Mouse (Mus musculus) layer of hippocampus, adult 8-10 months (tissue): ENCODE results near the gene Cdc6. TPM values are rescaled to one million over a fixed set of nuclear protein-coding genes. Genes with fewer than 3 reads are reported as not detected.
A peak's percentile ranks its signal among the peaks of the same experiment; 100 is the strongest.

ENCODE experiments used
- DNase-seq, 2 experiments: peaks; one replicate each; pipeline ENCODE4 v3.0.0; 2022; ENCODE audit warnings: low spot score in 2 of 2
- total RNA-seq, 4 experiments: library from RNA; stranded (reverse); gene quantifications; 2 replicates each; pipeline ENCODE4 v1.2.4; 2022

Gene Cdc6
- total RNA-seq, 4 experiments from 2014 or later = 0.36 to 1.2 (median 0.44) TPM

DNA sequence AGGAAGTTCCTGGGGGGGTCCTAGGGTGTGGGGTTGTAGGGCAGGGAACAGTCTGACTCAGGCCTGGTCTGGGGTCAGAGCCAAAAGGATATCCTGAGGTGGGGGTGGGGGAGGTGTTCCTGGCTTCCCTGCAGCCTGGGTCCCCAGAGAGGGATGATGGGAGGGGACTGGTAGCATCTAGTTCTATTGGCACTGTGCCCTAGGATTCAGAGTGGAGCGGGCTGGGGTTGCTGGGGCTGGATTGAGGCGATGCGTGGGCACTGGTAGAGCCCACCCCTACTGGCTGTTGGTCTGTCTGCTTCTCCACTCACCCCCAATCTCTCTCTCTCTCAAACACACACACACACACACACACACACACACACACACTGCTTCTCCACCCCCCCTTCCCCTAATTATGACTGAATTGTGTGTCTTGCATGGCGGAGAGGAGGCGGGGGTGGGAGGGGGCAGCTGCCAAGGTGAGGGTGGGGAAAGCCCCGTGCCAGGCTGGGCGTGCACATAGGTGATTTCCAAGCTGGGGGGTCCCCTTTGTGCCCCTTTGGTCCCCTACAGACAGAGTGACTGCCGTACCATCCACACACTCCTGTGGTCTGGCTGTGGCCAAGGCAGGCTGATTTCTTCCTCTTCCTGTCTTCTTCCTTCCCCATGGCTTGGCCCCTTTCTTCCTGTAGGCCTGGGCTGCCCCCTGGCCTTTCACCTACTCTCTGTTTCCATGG is 35.5 kb downstream of the Cdc6 start:
- DNase-seq = no peak

DNA sequence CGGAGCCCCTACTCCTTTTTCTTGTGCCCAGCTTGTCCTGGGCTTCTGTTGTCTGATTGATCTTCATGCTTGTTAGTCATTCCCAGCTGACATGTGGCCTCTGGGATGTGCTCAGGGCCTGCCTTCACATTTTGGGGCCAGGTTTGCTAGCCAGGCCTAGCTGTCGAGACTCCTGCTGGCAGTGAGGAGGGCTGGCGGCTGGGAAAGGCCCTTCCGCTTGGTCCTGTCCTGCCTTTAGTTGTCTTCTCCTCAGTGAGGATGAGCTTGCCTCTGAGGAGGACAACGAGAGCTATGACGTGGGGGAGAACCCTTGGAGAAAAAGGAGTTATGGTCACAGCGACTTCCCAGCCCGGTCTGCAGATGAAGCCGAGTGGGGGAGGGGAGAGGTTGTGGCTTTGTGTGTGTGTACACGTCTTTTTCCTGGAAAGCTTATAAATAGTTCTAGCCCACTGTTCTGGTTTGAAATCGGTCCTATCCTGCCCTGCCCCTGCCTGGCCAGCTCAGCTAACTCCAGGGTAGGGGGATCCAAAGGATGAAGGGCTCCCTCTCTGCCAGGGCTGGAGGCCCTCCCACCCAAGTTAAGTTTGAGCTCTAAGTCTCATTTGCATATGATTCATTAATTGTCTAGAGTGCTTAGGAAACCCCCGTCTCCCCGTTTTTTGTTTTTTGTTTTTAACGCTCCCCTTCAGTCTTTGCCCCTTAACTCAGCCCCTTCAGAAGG is 36.3 kb downstream of the Cdc6 start:
- DNase-seq = no peak

DNA sequence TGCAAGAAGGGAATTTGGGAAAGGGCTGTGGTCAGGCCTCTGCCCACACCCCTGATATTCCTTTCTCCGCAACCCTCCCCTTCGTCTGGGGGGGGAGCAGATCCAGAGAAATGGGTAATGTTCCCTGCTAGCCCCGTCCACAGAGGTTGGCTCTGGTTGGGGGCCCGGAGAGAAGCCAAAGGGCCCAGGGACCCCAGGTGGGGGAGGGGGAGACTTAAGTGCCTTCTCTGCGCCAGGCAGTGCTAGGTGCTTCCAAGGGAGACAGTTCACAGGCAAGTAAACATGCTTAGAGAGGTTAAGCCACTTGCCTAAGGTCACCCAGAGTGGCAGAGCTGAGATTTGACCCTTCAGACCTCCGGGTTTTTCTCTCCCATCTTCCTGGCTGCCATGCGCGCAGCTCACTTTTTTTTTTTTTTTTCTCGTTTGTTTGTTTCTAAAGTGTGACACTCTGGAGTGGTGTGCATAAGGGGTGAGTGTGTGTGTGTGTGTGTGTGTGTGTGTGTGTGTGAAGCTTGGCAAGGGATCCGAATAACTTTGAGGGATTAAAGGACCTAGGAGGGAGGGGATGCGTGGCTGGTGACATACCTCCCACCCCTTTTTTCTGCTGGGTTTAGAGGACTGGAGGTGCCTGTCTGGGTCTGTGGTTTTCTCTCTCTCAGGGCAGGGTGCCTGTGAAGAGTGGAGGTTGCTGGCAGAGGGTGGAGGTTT is 37.5 kb downstream of the Cdc6 start:
- no peak for DNase-seq

DNA sequence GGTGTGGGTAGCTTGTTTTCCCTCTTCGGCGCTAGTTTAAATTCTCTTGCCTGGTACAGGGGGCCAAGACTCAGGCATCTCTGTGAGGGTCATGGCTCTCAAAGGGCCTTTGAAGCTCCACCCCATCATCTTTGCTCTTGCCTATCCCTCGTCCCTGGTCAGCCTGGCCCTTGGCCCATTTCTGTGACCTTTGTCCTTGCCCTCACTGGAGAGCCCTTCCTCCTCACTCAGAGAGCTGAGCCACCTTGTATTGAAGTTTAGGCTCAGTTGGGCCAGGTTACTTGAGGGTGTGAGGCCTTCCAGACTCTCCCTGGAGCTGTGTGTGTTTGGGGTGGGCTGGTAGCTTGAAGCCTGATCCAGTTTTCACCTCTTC is 38.0 kb downstream of the Cdc6 start:
- DNase-seq = no peak

DNA sequence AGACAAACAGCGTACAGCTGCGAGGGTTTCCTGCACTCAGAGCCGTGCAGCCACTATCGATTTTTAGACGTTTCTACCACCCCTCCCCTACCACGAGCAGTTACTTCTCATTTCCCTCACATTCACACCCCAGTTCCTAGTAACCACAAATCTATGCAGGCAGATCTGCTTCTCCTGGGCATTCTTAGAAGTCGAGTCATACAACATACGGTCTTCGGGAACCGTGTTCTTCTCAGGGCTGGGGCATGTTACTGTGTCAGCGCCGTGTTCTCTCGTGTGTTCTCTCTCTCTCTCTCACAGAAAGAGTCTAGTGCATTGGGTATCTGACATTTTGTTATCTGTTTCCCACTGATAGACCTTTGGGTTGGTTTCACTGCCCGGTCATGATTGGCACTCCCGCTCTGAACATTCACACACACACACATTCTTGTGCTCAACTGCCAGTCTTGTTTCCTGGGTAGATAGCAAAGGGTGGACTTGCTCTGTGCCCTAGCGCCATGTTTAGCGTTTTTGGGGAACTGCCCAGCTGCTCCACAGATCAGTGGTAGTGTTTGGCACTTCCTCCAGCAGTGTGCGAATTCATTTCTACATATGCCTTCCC is 40.5 kb downstream of the Cdc6 start:
- DNase-seq = no peak

DNA sequence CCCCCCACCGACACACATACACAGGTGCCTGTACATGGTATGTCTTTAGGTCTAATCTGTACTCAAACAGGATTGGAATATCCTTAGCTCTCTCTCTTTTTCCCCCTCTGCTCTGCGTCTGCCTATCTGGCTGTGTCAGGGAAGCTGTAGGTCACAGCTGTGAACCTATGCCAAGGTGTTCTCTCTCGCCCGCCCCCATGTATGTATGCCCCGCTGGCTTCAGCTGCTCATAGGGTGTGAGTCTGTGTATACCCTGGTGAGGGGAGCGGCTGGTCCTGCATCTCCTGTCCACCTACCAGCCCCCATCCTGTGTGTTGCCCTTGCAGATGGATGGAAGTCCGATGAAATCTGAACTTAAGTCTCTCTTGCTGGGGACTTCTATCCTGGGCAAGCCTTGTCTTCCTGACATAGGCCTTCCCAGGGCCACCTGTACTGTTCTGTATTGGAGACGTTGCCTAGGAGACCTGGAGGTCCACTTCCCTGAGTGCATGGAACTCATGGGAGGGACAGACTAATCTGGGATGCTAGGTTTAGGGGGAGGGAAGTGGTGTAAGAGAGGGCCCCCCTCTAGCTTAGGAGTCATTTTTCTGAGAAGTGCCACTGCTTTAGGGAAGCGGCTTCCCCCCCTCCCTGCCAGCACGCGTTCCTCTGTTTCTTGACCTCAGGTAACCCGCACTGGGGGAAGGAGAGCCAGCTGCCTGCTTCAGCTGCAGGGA is 41.8 kb downstream of the Cdc6 start:
- DNase-seq = no peak

DNA sequence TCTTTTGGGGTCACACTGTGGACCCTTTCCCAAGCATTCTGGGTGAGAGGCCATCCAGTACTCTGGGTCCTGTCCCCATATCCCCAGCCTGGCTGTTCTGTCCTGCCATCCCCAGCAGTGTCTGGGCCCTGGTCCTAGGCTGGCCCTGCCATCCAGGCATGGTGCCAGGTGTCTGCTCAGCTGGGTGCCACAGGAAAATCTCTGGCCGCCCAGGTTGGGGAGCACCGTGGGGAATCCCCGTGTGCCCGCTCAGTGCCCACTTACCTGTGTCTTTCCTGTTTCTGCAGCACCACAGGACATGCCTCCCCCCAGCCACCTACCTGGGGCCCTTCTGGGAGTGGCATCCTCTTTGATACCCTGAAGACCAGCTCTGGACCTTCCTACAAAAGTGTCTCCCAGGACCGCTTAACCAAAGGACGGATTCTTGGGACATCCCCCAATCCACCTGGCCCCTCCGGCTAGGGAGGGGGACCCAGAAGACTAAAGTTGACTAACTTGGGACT is 42.4 kb downstream of the Cdc6 start:
- DNase-seq = no peak

DNA sequence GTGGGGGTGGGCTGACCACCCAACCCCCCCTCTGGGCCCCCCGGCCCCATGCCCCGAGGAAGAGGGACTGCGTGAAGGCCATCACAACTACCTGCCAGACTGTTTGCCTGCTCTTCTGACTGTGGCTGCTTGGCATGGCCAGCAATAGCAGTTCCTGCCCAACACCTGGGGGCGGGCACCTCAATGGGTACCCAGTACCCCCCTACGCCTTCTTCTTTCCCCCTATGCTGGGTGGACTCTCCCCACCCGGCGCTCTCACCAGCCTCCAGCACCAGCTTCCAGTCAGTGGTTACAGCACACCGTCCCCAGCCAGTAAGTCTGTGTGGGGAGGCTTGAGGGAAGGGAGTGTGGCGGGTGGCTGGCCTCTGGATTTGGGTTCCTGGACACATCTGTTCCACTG is 42.9 kb downstream of the Cdc6 start:
- DNase-seq = no peak

DNA sequence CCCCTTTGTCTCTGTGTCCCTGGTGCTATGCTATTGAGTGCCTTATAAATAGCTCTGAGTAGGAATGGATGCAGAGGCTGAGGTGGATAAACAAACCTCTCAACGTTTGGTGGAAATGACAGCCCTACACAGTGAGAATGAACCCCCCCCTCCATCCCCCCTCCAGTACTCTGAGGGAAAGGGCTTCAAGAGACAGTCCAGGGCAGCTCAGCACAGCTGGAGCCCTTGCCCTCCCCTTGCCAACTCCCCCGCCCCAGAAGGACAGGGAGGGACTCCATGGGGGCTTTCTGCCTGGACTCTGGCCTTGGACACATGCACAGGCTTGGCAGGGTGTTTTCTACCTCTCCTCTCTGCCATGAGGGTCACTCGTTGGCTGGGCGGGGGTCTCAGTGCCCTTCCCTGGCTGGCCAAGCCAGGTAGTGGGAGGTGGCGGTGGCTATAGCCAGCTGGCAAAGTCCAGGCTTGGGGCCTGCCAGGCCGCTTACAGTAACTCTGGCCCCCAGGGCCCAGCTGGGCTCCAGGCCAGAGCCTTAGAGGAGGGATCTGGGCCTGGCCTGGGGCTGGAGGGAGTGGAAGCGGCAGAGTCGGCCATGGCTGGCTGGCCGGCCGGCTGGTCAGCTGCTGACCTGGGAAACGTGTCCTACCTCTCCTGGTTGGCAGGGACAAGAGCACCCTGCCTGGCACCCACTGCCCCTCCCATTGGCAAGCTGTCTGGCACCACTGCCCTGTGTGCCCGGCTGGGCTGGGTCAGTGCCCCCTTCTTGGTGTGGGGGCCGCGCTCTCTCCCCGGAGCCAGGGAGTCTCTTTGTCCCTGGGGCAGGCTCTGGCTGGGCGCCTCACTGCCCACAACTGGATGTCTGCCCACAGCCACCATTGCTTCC is 43.7 kb downstream of the Cdc6 start:
- DNase-seq = peak in 1 of 2 experiments; percentile 60

DNA sequence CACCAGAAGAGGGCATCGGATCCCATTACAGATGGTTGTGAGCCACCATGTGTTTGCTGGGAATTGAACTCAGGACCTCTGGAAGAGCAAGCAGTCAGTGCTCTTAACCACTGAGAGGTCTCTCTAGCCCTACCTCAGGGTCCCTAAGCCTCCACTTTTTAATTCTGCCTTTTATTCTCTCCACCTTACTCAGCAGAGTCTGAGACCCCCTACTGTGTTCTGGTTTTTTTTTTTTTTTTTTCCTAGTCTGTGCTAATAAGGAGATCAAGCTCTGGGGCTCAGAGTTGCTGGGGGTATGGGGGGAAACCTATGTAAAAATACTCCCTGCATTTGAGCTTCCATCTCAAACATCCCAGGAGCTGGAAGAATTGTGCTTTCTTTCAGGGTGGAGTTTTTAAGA is 44.5 kb downstream of the Cdc6 start:
- DNase-seq = no peak

DNA sequence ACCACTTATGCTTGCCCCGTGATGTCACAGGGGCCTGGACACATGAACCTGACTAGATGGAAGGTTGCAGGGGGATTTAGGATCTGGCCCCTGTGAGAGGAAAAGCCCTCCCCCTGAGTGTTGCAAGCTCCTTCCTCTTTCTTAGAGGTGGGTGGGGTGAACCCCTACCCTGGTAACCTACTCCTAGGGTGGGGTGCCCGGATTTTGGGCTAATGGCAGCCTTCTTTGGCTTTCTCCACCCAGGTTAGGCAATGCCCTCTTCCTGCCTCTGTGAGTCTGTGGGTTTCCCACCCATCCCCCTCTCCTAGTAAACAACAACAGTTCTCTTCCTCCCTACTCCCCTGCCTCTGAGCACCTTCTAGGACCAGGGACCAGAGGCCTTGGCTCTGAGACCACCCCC is 45.1 kb downstream of the Cdc6 start:
- no peak for DNase-seq

DNA sequence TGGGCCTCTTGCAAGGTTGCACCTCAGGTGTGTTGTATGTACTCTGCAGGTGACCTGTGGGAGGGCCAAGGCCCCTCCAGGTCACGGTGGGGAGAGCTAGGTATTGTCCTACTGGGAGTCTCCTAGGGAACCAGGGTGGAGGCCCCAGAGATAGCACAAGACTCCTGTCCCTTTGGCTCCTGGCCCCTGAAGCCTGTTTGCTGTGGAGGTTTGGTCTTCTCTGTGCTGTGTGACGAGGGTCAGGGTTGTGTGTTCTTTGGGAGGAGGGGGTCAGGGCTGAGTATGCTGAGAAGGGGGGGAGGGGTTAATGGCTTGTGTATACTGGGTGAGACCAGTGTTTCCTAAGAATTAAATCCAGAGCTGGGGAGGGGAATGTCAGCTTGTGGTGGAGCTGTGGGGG is 45.8 kb downstream of the Cdc6 start:
- DNase-seq = no peak

DNA sequence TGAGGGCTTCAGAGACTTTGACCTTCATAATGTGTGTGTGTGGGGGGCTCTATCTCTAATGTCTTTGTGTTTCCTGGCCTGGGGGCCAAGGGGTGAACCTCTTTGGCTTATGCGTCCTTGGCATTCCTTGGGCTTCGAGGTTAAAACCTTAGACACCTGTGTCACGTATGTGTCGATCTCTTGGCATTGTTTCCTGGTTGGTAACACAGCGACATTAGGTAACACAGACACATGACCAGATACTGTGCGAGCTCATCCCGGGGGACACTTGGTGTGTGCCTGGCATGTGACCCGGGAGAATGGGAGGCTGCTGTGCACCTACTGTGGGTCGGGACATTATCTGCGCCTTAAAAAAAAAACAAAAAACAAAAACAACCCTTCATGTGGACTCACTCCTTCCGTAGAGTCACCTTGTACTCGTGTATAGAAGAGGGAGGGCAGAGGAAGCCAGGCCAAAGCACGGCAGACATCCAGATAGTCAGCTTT is 46.3 kb downstream of the Cdc6 start:
- DNase-seq = no peak

DNA sequence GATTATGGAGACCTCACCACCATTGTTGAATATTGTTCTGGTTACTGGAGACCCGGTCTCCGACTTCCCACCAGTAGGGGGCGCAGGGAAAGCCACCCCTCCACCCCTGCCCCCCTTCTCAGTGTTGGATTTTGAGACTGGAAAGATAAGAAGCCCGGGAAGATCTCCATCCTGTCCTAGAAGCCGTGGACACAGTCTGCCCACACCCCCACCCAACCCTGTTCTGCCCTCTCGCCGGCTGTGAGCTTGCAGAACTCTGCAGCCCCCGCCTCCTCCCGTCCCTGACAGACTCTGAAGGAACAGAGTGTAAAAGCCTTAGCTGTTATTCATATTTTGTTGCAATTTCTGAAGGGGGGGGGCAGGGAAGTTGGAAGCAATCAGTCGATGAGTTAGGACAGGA is 46.8 kb downstream of the Cdc6 start:
- no peak for DNase-seq

DNA sequence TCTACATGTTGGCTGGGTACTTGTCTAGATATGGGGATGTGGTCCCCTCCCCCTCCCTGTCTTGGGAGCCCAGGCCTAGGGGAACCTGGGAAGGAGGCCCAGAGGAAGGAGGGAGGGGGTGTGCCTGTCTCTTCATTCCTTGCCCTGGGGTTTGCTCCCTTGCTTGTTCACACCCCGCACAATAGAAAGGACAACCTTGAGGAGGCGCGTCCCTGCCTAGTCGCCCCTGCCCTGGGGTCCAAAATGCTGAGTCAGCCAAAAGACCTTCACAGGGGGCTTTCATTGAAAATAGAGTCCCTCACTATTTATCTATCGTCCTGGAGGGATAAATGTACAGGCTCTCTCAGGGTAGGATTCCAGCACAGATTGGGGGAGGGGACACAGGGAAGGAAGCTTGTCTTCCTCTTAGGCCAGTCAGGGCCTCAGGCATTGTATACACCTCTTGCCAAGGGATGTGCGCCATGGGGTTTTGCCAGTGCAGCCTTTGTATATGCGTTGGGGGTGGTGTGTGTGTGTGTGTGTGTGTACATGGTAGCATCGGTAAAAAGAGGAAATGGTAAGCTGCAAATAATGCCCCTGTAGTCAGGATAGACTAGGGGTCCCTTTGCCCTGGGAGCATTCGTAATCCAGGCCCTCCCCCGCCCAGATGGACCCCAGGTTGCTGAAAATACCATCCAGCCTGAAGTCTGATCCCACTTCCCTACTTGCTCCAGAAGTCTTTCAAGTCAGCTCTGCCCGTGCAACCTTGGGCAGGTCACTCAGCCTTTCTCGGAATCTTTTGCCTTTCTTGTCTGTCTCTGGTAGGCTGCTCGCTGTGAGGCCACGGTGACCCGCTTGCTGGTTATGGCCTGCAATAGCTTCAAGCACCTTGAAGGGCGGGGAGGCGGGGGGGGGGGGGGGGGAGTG is 47.5 kb downstream of the Cdc6 start:
- no peak for DNase-seq

DNA sequence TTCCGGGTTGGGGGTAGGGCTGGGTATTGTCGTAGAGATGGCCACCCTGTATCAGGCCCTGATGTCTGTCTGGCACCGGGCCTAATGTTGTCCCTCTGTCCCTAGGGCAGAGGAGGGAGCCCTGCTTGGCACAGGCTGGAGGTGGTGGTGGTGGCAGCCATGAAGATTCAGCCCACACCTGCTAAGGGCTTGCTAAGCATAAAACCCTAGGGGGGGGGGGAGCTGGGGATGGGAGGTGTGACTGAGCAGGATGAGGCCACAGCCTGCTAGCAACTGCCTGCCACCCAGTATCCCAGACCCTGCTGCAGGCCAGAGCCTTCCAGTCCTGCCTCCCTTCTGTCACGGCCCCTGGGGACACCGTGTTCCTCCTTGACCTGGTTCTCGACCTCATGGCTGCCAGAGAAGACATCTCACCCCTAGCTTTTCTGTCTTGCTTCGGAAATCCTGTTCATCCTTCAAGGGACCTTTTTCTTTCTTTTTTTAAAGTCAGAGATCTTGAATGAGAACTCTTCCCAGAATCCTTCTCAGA is 48.2 kb downstream of the Cdc6 start:
- DNase-seq = no peak

DNA sequence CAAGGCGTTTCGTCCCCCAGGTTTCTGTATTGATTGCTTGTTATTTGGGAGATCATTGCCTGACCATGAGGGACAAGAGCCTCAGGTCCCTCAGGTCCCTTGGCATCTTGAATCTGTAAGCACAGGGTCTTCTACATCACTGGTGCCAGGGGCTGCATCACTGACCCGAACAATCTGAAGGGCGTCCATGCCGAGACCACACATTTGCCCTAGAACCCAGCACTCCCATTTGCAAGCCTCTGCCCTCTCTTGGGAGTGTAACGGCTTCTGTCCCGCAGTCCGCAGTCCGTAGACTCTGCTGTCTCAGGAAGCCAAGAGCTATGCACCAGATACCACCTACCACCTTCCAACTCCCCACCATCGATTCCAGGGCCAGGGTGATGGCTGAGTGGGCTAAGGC is 48.7 kb downstream of the Cdc6 start:
- no peak for DNase-seq

DNA sequence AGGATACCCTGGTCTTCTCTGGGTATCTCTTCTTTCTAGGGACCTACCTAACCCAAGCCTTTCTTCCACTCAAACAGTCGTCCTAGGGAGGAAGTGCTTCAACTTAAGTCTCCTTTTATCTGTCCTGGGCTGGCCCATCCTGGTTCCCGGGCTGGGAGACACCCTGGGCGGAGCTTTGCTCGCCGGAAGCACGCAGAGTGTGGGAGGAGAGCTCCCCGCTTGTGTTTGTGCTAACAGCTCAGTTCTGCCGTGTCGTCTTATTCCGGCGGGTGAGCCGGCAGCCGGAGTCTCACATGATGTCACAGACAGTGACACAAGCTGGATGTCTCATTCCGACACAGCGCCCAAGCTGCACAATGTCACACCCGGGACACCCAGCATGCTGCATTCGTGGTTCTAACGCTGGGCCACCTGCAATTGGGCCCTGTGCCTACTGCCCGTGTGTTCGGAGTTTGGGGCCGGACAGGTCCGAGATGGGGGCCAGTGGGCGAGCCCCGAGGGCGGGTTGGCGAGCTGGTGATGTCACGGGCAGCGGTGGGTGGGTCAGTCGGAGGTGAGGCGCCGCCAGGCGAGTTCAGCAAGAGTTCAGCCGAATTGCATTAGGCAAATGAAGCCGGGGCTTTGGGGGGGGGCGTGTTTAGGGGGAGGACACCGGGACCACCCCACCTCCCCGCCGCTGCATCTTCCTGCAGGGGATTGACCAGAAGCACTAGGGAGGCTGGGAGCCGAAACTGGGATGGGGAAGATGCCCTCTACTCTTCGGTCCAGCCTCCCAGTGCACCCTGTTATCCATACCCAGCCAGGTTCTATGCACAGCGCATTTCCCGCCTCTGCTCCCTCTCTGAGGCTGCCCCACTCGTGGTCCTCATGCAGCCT is 52.1 kb downstream of the Cdc6 start:
- DNase-seq = peak; percentile 60 to 66
